ENCODE assay signal across 10 mouse cellular contexts in genomic region chr3:130073085-130073484, GRCm38 (mm10). TPM values are rescaled to one million over a fixed set of nuclear protein-coding genes. Genes with fewer than 3 reads are reported as not detected.
DNase-seq lines count a peak whose midpoint lies in the region; ATAC-seq lines count a peak whose summit lies in the region.
"Had no signal": no experiment of that assay in that cellular context is flagged by ENCODE, and none has a peak within 500 bp of the region (broad histone marks: within the 10 kb centered on the region; RNA-seq: fewer than 3 reads in every experiment).

No protein-coding gene starts in this region.

- no peak overlapping the region for H3K4me3 ChIP-seq in kidney, embryonic 15.5 days (replicated peaks)
- H3K4me3 ChIP-seq in limb, embryonic 15.5 days, result no peak overlapping the region

- H3K9ac ChIP-seq in kidney, embryonic 15.5 days, result no peak overlapping the region
- H3K9ac ChIP-seq in limb, embryonic 15.5 days, result no peak overlapping the region

- no peaks in the 10 kb centered on the region for H3K27me3 ChIP-seq in kidney, embryonic 15.5 days
- no peaks in the 10 kb centered on the region for H3K27me3 ChIP-seq in limb, embryonic 15.5 days

- no peak for DNase-seq in kidney, adult 18-20 months
- peak; percentile 82 for DNase-seq in adipocyte (ENCODE audit: low spot score)
- no peak for DNase-seq in layer of hippocampus, adult 9-10 months (ENCODE audit: low spot score)
- DNase-seq in layer of hippocampus, adult 8-10 months (ENCODE audit: low spot score in 2 of 2), result no peak
- DNase-seq in retina, postnatal 1 day, result no peak
- DNase-seq: cerebellum, adult 18-20 months; thymus, adult 18-20 months had no signal

- WGBS in kidney, embryonic 15.5 days, result 18% methylated on average over 10 of the region's 10 CpGs
- 14% methylated on average over 10 of the region's 10 CpGs for WGBS in limb, embryonic 15.5 days

- H3K9me3 ChIP-seq in kidney, embryonic 15.5 days (replicated peaks), result no peaks in the 10 kb centered on the region
- no peaks in the 10 kb centered on the region for H3K9me3 ChIP-seq in limb, embryonic 15.5 days

- no peak overlapping the region for H3K27ac ChIP-seq in kidney, embryonic 15.5 days
- no peak overlapping the region for H3K27ac ChIP-seq in limb, embryonic 15.5 days

- no peak for ATAC-seq in kidney, embryonic 15.5 days (replicated peaks; ENCODE audit: low FRiP score)
- no peak for ATAC-seq in limb, embryonic 15.5 days (ENCODE audit: insufficient number of reproducible peaks, low FRiP score, low TSS enrichment, low read depth)
- ATAC-seq in megakaryocyte-erythroid progenitor cell, adult 5-6 weeks (replicated peaks; ENCODE audit: low FRiP score, low TSS enrichment, poor library complexity, severe bottlenecking), result 0 out of 2 replicates have a peak, but pooled peaks have one; percentile 22

- H3K36me3 ChIP-seq in kidney, embryonic 15.5 days, result no peaks in the 10 kb centered on the region
- no peaks in the 10 kb centered on the region for H3K36me3 ChIP-seq in limb, embryonic 15.5 days

- H3K4me2 ChIP-seq in kidney, embryonic 15.5 days, result peak overlapping the region; percentile 17; the same call in 1 of the 2 replicates
- H3K4me2 ChIP-seq in limb, embryonic 15.5 days, result 0 out of 2 replicates have a peak overlapping the region, but pooled peaks have one; percentile 14

- no peaks in the 10 kb centered on the region; the same call in 1 of the 2 replicates for H3K4me1 ChIP-seq in kidney, embryonic 15.5 days
- H3K4me1 ChIP-seq in limb, embryonic 15.5 days, result no peaks in the 10 kb centered on the region

RNA-seq across cellular contexts. Expression of gene Sec24b, which starts 11.7 kb away (rescaled TPM):
- polyA plus RNA-seq in kidney, embryonic 15.5 days (2015; fragmentation: Nextera tagmentation; extraction: Ambion mirVana), result 33.6 and 36.9 TPM in 2 replicates
- polyA plus RNA-seq in limb, embryonic 15.5 days (2015; fragmentation: Nextera tagmentation; extraction: Ambion mirVana), result 29.8 and 30.0 TPM in 2 replicates
- 51.2 and 58.5 TPM in 2 replicates for total RNA-seq in megakaryocyte-erythroid progenitor cell, adult 5-6 weeks (2014; fragmentation: Nextera tagmentation)
- 28.2 and 34.7 TPM in 2 replicates for total RNA-seq in megakaryocyte-erythroid progenitor cell, adult 5-6 weeks (2017)
- total RNA-seq in layer of hippocampus, adult 8-10 months (2022), result 10 to 100 TPM; 51.2 to 84.4 (median 72.7) TPM

RNA-seq across cellular contexts. Expression of gene Col25a1, which starts 58.2 kb away (rescaled TPM):
- 4.1 and 5.4 TPM in 2 replicates for polyA plus RNA-seq in kidney, embryonic 15.5 days (2015; fragmentation: Nextera tagmentation; extraction: Ambion mirVana)
- 6.8 and 7.5 TPM in 2 replicates for polyA plus RNA-seq in limb, embryonic 15.5 days (2015; fragmentation: Nextera tagmentation; extraction: Ambion mirVana)
- total RNA-seq in megakaryocyte-erythroid progenitor cell, adult 5-6 weeks (2014; fragmentation: Nextera tagmentation), result 0.05 TPM in 1 of 2 replicates, not detected in the other
- total RNA-seq in megakaryocyte-erythroid progenitor cell, adult 5-6 weeks (2017), result not detected in 2 replicates
- 10 to 100 TPM; 56.3 to 71.8 (median 65.0) TPM for total RNA-seq in layer of hippocampus, adult 8-10 months (2022)

Comparison
In these comparisons a context has a peak if more than half of its experiments do, and no peak if none do; other contexts are left out.
1. RNA of gene Col25a1, which starts 58.2 kb away (total RNA-seq): 56.3 to 71.8 TPM in layer of hippocampus, adult 8-10 months; 0.05 TPM in megakaryocyte-erythroid progenitor cell, adult 5-6 weeks; every median in the first group is over 10 times any median in the second.